Mouse (Mus musculus) gastrocnemius, adult 8-10 months (tissue): ENCODE data around the gene Mdga2. TPM values are rescaled to one million over a fixed set of nuclear protein-coding genes. Genes with fewer than 3 reads are reported as not detected.

Source experiments
- DNase-seq, 2 experiments: peaks; one replicate each; pipeline ENCODE4 v3.0.0; 2022; ENCODE audit warnings: low spot score in 2 of 2
- total RNA-seq, 4 experiments: library from RNA; stranded (reverse); gene quantifications; 2 replicates each; pipeline ENCODE4 v1.2.4; 2022

Gene Mdga2
- total RNA-seq: 1 to 10 TPM in 1 of 4 experiments, under 1 TPM in 2, not detected in 1; 0.04 to 2.0 (median 0.15) TPM

DNA sequence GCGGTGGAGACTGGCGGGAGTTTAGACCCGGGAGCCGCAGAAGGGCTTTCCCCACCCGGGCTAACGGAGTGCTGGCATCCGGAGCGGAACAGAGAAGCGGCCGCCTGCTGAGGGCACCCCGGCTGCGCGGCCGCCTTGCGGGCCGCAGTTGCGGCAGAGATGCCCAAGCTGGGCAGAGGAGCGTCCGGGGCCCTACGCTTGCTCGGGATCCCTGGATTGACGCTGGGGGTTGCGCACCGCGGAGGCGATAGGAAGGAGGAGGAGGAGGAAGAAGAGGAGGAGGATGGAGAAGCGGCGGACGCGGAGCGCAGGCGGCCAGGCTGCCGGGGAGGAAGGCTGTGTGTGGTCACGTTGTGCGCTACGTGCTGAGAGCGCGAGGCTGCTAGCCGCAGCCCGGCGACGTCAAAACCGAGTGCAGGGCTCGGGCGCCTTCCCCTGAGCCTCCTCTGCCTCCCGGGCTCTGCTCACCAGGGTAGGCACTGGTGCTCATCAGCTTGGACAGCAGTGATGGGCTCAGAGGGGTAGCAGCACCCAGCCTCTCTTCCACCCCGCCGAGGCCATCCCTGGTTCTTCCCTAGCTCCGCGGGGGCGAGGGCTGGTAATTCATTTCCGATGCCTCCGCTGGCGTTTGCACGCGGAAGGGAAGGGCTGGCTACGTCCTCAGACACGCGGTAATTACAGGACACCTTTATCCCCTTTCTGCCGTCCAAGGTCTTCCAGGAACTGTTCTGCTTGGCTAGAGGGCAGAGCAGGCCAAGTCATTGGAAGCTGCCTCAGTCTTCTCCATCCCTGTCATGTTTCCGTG, at the start of gene Mdga2:
Gene Mdga2, minus strand, starts transcription at position 329 of the 805 bp plus-strand sequence.
- no peak for DNase-seq

DNA sequence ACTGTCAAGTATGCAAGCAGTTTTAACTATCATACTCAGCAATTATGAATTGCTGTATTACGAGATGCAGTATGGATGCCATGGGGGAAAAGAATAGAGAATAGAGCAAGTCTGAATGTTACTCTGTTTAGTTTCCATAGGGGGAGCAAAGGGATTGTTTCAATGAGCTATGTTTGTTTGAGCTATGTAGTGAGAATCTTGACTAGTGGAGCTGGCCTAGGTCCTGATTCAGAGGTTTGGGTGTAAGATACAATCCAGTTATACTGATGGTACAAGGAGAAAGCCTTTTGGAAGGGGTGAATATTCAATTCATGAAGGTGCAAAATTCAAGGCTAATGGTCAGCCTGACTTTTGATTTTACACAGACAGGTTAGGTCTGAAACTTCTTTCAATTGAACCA, 45.1 kb upstream of the Mdga2 start:
- no peak for DNase-seq

DNA sequence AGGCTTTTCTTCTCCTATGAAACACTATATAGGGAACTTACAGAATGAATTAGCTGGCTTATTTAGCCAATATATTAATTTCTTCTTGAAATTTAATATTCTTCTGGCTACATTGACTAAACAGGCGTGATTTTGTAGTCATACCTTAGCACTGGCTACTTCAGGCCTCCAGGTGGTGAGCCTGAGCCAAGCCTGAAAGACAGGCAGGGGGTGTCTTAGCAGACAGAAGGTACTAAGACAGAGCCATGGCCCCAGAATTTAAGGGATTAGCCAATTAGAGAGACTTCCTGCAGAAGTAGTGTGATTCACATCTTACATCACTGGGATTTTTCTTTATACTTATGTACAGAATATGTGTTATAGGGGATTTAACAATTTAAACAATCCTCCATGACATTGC, 1.2 kb upstream of the Mdga2 start:
- no peak for DNase-seq

DNA sequence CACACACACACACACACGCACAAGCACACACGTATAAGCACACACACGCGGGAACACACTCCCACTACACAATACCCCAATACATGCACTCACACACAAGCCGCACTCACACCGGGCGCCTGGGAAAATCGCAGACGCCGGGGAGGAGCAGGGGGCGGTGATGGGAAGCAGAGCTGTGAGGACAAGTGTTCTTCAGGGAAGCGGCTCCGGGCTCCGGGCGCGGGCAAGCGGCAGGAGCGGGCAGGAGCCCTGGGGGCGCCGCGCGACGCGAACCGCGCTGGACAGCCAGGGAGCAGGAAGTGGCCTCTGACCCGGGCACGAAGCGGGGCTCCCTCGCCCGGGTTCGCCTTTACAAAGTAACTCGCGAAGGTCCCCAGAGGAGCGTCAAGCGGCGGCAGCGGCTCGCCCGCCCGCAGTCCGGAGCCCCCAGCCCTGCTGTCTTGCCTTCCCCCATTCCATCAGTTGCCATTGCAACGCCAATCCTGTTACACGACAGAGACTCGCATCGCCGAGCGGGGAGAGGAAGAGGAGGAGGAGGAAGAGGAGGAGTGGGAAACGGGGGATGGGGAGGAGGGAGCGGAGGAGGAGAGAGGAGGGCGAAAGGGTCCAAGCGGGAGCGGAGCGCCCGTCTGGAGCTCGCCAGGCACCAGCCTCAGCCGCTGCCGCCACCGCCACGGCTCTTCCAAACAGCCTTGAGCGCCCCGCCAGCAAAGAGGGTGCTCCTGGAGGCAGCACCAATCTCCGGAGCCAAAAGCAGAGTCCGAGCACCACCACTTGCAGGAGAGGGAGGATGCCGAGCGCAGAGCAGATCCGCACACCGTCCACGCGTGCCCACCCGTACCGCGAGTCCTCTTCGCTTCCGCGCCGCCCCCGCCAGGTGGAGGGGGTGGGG, 774 bp downstream of the Mdga2 start:
- no peak for DNase-seq

DNA sequence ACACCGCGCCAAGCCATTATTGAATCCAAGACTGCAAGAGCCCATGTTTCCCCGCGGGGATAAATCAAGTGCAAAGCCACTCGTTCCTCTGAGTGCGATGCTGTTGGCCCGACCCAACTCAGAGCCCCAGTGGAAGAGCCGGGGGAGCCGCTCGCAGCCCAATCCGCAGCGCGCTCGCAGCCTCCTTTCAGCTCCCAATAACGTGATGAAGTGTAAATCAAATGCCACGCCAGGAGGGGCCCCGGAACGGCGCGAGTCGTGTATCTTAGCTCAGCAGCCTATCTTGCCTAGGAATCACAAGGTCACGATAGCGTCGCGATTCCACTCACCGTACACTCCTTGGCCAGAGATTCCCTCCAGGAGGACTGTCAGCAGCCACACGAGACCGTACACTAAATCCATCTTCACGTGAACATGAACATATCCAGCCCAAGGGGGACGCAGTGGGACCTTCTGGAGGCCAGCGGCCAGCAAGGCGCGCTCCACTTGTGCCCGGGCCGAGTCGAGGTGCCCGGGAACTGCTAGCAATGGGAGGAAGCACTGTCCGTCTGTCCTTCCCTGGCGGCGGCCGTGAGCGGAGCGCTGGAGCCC, 1.6 kb downstream of the Mdga2 start:
- DNase-seq: no peak

DNA sequence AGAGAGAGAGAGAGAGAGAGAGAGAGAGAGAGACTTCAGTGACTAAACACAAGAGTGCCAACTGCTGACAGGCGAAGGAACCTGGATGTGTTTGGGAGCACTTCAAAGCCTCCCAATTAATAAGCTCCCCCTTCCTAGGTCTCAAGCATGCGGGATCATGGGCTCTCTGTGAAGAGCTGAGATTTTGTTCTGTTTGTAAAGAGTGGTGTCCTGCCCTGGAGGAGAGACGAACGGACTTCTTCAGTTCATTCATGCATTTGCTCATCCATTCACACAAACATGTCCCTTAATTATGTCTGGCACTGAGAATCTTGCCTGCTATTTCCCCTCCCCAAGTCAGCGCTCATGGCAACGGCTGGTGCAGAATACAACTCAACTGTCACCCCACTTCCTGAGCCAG, 2.3 kb downstream of the Mdga2 start:
- DNase-seq: no peak

DNA sequence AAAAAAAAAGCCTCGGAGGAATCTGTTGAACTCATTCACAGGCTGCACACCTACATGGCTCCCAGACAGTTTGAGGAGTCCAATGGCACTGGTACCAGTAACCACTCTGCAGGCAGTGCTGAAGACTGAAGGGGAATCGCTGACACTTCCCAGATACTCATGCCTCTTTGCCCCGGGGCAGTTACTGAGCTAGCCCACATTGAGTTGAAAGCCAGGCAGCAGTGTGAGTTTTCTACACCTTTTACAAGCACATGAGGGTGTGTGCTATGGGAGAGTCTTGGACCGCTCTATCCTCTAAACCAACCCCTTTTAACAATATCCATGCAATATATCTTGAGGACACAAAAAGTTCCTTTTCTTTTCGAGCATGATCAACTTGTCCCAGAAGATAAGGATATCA, 2.8 kb downstream of the Mdga2 start:
- DNase-seq: no peak

DNA sequence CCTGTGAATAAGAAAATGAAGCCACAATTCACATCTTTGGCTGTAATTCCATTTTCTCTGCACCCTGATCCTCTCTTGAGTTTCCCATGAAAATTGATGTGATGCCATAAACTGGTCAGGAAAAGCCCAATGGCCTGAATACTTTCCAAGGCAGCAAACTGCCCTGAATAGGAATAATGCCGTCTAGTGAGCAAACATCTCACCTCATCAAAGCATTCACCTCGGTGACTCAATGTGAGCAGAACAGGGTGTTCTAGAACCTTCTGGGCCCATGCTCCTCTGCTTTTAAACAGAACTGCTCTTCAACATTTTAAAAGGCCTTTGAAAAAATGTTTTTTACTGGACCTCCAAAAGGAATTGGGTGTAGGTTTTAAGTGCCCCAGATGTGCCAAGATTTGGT, 9.5 kb downstream of the Mdga2 start:
- DNase-seq: no peak

DNA sequence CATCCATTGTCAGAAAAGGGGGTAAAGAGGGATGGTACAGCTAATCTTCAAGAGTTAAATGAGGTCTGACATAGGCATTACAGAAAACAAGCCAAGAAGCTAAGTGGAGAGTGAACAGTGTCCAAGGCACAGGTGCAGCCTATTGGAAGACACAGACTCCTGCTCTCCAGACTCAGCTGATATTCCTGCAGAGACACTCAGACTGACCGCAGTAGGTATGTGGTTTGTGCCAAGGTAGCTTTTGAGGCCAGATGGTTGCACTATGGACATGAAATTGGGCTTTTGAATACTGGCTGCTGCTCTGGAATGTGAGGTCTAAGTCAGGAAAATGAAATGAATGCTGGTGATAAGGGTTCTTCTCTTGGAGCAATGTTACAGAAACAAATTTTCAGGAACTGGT, 44.2 kb downstream of the Mdga2 start:
- no peak for DNase-seq

DNA sequence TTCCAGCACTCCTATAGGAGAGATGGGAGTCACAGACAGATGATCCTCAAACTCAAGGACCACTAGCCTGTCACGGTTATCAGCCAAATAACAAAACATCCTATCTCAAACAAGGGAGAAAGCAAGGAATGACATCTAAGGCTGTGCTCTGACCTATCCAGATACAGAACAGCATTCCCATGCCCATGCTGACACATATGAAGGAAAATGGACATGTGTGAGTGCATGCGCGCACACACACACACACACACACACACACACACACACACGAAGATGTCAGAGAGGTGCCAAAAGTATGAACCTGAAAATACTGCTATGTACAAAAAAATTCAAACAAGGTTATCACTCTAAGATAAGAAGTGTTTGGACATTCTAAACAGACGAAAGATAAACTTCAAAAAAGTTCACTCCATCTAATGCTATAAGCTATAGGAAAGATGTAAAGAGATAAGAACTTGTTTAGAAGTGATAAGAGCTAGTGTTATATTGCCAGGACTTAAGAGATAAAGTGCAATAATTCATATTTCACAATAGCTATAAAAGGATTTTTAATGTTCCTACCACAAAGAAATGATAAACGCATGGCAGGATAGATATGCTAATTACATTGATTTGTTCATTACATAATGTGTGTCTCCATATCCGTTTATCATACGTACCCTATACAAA, 65.6 kb downstream of the Mdga2 start:
- no peak for DNase-seq

DNA sequence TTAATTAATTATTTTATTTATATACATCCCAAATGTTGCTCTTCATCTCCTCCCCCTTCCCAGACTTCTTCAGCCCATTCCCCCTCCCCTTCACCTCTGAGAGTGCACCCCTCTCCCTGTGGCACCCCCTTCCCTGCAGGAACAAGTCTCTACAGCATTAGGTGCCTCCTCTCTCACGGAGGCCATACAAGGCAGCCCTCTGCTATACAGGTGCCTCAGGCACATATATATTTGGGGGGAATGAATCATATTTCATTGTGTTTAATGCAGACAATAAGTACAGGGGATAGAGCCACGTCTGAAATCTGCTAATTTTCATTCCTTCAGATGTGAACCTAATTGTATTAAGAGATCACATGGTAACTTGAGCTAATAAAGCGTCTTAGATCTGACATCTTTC, 69.3 kb downstream of the Mdga2 start:
- no peak for DNase-seq

DNA sequence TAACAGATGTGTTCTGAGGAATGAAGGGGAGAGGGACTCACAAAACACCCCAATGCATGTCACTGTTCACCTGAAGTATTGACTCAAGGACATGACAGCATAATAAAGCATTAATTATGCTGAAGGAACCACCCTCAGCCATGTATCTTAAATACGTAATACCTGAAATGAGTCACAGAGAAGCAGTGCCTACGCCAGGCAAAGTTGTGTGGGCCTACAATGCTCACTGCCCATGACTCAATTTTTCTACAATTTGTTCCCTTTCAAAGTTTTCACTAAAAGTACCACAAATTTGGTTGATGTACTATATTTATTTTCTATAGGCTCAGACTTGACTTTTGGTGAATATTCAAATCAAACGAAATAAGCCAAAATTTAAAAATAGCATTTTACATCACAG, 80.7 kb downstream of the Mdga2 start:
- no peak for DNase-seq

DNA sequence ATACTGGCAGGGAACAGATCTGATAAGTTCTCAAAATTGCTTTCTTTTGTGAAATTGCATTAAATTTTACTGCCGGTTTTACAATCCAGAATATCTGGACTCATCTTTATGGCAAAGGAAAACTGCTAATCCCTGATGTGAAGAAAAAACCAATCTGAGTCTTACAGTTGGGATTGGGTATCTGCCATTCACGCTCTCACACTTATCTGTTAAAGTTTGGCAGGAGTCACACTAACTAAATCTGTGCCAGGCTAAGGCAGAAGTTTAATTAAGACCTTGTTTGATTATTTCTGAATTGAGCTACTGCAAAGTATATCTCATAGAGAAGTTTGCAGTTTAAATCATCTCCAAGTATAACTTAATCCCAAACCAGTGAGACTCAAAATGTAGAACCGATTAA, 82.2 kb downstream of the Mdga2 start:
- DNase-seq: no peak

DNA sequence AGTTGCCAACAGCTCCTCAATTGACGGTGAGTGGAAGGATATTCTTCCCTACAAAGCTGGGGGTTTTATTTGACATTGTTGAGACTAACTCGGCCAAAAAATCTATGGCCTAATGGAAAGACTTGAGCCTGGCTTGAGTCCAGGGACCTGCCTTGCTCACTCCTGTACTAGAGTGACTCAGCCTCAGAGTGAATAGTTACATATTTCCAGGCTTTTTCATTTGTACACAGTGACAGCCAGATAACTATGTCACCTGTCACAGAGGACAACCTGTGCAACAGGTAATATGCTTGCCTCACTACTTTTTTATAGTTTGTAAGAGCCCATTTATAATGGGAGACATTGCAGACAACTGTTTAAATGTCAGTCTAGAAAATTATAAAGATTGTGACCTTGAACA, 94.9 kb downstream of the Mdga2 start:
- DNase-seq: no peak

DNA sequence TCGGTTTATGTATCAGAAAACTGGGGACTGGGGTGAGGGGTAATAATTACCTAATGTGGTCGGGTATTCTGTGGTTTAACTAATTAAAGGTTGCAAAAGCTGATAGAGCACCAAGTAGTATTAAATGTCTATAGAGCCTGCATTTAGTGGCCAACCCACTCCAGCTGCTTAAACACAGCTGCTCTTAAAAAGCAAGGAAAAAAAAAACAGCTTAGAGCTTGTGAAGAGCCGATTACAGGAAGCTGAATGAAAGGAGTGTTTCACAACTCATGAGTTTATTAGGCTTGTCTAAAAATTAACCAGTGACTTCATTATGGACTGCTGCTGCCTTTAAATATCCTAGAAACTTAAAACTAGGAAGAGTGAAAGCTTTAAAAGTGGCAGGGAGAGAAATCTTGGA, 98.5 kb downstream of the Mdga2 start:
- DNase-seq: no peak

DNA sequence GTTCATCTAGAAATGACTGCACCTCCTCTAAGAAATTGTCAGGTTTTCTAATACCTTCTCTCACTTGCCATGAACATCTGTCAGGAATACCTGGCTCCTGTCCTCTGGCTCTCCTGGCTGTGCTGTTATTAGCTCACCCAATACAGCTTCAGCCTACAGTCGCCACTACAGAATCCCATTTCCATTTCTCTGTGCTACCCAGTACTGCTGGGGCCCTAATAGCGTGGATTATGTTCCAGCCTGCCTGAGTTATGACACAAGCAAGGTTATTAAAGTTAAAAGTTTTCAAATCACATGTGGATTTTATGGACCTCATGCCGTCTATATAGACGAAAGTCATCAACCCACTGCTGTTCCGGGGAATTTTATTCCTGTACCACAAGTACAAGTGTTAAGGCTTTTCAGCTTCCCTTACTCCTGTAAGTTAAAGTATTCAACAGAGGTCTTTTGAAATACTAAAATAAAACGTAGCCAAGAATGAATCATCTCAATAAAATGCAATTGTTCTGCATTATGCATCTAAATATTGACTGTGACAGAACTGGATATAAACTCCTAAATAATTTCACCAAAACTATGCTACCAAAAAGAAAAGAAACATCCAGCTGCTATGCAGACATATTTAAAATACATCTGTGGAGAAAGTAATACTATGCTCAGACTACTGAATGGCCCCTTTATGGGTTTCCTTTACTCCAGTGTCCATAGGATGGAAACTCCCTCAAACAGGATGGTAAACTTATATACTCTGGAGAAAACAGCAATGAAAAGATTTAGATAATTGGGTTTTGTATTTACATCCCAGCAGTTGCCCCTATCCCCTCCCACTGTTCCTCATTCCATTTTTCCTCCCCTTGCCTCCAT, 103.5 kb downstream of the Mdga2 start:
- no peak for DNase-seq

DNA sequence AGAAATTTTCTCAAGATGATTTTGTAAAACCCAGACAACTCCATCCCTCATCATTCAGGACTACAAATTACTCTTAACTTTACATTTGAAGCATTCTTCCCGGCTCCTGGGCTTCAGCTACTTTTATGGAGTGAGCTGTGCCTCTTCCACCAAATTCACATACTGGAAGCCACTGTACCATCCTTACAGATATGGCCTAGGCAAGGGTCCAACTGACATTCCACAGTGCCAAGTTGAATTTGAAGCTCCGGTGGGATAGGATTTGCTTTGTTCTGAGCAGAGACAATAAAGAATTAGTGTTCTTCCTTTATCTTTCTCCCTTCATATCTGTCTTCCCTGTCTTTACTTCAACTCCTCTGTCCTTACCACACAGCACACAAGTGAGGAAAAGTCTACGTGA, 118.2 kb downstream of the Mdga2 start:
- DNase-seq: no peak

DNA sequence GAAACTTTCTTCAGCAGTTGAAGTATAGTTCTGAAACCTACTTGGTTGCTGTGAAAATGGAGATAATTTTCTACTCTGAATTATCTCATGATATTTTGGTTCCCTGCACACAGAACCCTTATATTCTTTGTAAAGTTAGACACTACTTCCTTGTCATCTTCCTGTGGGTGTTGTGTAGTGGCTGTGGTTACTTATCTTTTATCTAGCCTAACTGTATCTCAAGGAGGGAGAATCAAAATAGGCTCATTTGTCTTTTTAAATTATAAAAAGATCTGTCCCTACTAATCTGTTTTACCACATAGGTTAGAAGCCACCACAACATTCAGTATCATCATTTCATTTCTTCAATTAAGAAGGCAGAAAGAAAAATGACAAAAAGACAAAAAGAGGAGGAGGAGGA, 127.9 kb downstream of the Mdga2 start:
- no peak for DNase-seq

DNA sequence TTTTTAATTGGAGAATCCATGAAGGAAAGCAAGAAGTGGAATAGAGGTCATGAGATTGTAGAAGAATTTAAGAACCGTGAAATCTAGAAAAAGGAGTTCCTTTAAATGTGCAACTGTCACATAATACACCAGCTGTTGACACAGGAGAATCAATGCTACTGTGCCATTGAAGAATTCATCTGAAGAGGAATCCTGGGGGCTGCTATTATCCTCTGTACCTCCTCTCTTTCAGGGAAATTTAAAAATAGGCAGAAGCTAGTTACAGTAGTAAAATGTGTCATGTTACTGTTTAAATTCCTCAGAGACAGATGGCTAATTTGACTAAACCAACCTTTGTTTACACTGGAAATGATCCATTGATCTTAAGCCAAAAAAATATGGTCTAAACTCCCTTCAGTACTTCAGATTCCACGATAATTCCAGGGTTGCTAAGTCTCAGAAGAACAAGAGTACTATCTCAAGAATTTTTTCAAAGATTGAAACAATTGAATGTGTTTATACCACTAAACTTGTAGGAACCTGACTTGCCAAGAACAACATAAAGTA, 131.9 kb downstream of the Mdga2 start:
- no peak for DNase-seq
